Mouse (Mus musculus): ENCODE results near the gene Exosc10.

GRCm38 (mm10) chr4:148609805-148610204, 51.6 kb downstream of the Exosc10 start:
- TF ChIP-seq CTCF (IDR thresholded peaks at IDR 0.05; ENCODE audit: low read depth, low read length) (no peak), POLR2A (IDR thresholded peaks at IDR 0.05; ENCODE audit: borderline replicate concordance, low read depth, low read length) (no peak)

Data from bone marrow macrophage, adult 2 months (primary cell).